Mouse (Mus musculus) adrenal gland, adult 2 months (tissue): Measurements from ENCODE around the gene Brinp2. TPM values are rescaled to one million over a fixed set of nuclear protein-coding genes. Genes with fewer than 3 reads are reported as not detected.
A peak's percentile ranks its signal among the peaks of the same experiment; 100 is the strongest.

Experiments used
- DNase-seq: peaks from one replicate; pipeline ENCODE4 v3.0.0; 2021
- polyA plus RNA-seq: library from polyadenylated mRNA; depleted of rRNA; stranded (reverse); fragments of >200 nt; gene quantifications from 2 replicates; pipeline ENCODE4 v1.2.3, GENCODE M21; 2012; rRNA removed
- total RNA-seq, 2 experiments: library from RNA; stranded (reverse); gene quantifications; 2 replicates each; pipeline ENCODE4 v1.2.3; 2021

The Brinp2 gene
- total and polyA plus RNA-seq, 3 experiments = 0.22 to 0.59 (median 0.55) TPM

DNA sequence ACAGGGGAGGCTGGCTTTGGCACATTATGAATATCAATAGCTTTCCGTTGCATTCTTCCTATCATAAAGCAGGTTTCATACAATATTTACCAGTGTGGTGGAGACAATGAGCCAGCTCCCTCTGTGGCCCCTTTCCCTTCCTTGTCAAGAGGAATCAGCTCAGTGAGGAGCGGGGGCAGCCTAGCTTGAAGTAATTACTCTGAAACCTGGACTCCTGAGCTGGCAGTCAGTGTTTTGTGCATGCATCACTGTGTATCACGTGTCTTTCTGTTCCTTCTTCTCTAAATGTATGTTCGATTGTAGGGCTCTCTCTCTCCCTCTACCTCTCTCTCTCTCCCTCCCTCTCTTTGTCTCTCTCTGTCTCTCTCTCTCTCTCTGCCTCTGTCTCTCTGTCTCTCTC lies 135.1 kb downstream of the Brinp2 start:
- DNase-seq = no peak

DNA sequence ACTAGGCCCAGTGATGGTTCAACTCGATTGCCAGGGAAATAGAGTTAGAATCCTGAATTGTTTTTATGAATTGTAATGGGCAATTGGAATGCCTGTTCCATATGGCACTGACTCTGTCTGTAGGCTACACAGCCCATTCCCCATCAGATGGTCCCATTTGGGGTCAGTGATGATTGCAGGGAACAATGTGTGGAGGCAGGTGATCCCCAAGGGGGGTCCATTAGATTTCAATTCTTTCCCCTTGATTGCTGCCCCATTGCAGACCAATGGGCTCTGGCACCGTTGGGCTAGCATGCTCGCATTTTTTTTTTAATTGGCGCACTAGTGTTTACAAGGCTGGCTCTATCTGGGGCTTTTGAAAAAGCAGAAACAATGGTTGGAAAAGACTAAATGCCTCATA lies 136.0 kb downstream of the Brinp2 start:
- DNase-seq = no peak

- DNase-seq = no peak
Measured at GRCm38 (mm10) chr1:158218750-158219149, 137.4 kb downstream of the Brinp2 start.

DNA sequence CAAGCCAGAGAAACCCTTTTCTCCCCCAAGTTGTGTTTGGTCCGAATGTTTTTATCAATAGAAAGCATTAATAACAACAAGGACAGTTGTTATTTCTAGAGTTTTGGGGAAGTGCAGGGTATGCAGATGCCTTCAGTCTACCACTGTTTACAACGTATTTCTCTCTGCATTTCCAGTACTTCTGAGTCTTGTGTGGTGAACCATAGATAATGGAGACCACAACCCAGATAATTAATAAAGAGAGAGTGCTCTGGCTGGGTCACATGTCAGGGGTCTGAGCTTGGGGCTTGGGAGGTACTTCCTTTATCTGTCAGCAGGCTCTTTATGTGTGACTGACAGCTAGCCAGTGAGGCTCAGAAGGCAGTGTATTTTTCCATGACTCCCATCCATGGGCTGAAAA lies 137.8 kb downstream of the Brinp2 start:
- DNase-seq = no peak

DNA sequence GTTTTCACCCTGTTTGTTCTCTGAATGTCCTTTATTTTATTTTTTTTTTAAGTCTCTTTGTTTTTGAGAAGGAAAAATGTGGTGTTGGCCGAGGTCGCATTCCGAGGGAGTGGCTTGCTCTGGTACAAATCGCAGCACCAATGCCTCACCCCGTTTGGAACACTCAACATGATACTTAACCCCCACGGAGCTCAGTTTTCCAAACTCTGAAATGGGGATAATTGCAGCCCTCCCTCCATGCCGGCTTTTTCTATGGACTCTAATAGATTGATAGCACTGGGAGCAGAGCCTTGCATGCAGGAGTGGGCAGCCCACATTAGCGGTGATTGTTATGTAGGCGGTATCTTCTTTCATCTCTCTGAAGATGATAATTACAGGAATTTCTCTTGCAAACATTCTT lies 140.5 kb downstream of the Brinp2 start:
- DNase-seq = no peak

DNA sequence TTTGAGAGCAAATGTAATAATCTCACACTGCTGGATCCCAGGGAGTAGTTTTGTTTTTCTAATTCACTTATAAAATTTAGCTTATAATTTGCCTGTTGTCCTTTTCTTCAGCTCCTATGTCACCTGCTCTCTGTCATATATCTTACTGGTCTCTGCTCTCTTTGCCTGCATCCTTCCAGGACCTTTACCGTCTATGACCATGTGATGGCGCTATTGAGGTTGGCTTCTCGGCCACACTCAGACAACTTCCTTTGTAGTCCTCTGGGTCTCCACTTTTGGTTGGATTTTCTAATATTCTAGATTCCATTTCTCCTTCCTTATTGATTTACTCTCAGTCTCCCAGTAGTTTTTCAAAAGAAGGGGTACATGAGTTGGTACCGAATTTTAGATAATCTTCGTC lies 141.4 kb downstream of the Brinp2 start:
- DNase-seq = peak; percentile 18

GRCm38 (mm10) chr1:158213736-158214135 lies 142.4 kb downstream of the Brinp2 start:
- no peak for DNase-seq

- no peak for DNase-seq
Measured at GRCm38 (mm10) chr1:158207620-158208019, 148.5 kb downstream of the Brinp2 start.

- no peak for DNase-seq
Measured at GRCm38 (mm10) chr1:158202932-158203331, 153.2 kb downstream of the Brinp2 start.

Other genes with a start within 250 kb of the Brinp2 start
- gene Astn1, start 5.9 kb upstream of the Brinp2 start, total RNA-seq = 1 to 10 TPM; 8.5 to 8.6 TPM
- gene Astn1, start 5.9 kb upstream of the Brinp2 start, polyA plus RNA-seq = 4.2 and 7.4 TPM in 2 replicates